Mouse (Mus musculus): ENCODE data around the gene Ube2b.

DNA sequence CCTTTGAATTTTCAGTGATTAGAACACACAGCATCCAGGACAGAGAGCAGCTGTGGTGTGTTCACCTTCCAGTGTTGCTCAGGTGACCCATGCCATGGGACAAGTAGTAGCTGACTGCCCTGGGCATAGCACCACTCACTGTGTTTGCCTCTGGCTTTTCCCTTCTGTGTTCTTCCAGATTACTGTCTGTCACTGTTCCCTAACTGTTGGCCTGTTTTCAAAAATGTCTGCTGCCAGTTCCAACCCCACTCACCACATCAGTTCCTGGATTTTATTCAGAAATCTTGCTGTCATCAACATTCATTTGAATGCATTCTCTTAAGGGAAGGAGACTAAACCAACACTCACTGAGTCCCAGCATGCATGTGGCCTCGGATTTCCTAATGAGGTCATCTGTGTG is 33.4 kb upstream of the Ube2b start:
- TF ChIP-seq CTCF (IDR thresholded peaks at IDR 0.05; ENCODE audit: low read depth) (no peak), EP300 (IDR thresholded peaks at IDR 0.05; ENCODE audit: low read depth) (no peak)

Measured in liver, embryonic 14.5 days (tissue).